Mouse (Mus musculus): Measurements from ENCODE around the gene Igfbp7. TPM values are rescaled to one million over a fixed set of nuclear protein-coding genes. Genes with fewer than 3 reads are reported as not detected.

The Igfbp7 gene
- polyA plus RNA-seq, 1 experiment, result 4,855 TPM

DNA sequence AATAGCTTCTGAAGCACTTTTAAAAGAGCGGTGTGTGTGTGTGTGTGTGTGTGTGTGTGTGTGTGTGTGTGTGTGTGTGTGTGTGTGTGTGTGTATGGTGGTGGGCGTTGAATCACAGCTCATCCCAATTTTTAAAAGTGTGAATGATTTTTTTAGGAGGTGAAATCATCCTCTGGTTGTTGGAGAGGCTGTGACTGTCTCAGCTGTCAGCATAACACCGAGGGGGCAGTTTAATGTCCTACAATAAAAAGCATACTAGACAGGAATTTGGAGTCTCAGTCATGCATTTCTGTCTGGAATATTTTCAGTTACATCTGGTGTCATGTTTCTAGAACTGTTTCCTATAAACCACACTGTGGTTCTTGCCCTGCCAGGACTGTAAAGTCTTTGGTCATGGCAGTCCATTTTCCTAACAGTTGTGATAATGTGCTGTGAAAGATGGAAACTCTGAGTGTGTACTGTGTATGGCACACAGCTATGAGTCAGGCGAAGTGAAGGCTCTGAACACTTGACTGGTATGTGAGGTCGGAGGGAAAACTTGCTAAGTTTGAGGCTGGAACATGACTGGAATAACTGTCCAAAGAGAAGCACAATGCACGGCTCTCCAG lies 106.4 kb downstream of the Igfbp7 start:
- DNase-seq, result no peak
- peaks cover 5% of the 10 kb centered on the region for H3K36me3 ChIP-seq (ENCODE audit: control insufficient read depth, insufficient read depth, low read length)
- no peak for TF ChIP-seq CTCF (conservative IDR thresholded peaks at IDR 0.05; ENCODE audit: insufficient read depth, insufficient read length, low read depth, low read length)
- TF ChIP-seq POLR2A (IDR thresholded peaks at IDR 0.05; ENCODE audit: low read depth, low read length), result no peak

GRCm38 (mm10) chr5:77299486-77299885 lies 108.4 kb downstream of the Igfbp7 start:
- H3K36me3 ChIP-seq (ENCODE audit: control insufficient read depth, insufficient read depth, low read length), result peaks cover 3% of the 10 kb centered on the region
- TF ChIP-seq POLR2A (IDR thresholded peaks at IDR 0.05; ENCODE audit: low read depth, low read length) (no peak), CTCF (conservative IDR thresholded peaks at IDR 0.05; ENCODE audit: insufficient read depth, insufficient read length, low read depth, low read length) (no peak)
- H3K27me3 ChIP-seq (replicated peaks; ENCODE audit: control insufficient read depth, insufficient read depth, low read length), result no peaks in the 10 kb centered on the region
- no peak overlapping the region for H3K27ac ChIP-seq (ENCODE audit: insufficient read depth, low read depth, low read length)
- no peak overlapping the region for H3K4me3 ChIP-seq (ENCODE audit: insufficient read depth, low read depth, low read length)
- WGBS, result 83% methylated on average over 2 of the region's 2 CpGs
- no peak for DNase-seq
- H3K4me1 ChIP-seq (ENCODE audit: control insufficient read depth, insufficient read depth, low read length), result no peaks in the 10 kb centered on the region

More for the DNA sequence above, 106.4 kb downstream of the Igfbp7 start:
- WGBS, result 87% methylated on average over 6 of the region's 6 CpGs
- H3K4me1 ChIP-seq (ENCODE audit: control insufficient read depth, insufficient read depth, low read length), result no peaks in the 10 kb centered on the region
- H3K27ac ChIP-seq (ENCODE audit: insufficient read depth, low read depth, low read length), result no peak overlapping the region
- no peak overlapping the region for H3K4me3 ChIP-seq (ENCODE audit: insufficient read depth, low read depth, low read length)
- H3K27me3 ChIP-seq (replicated peaks; ENCODE audit: control insufficient read depth, insufficient read depth, low read length), result no peaks in the 10 kb centered on the region

Other genes with a start within 250 kb of the Igfbp7 start
- gene Spink2, start 196.6 kb downstream of the Igfbp7 start, polyA plus RNA-seq (2012; rRNA removed), result 0.23 and 0.68 TPM in 2 replicates
- 7.3 and 8.3 TPM in 2 replicates for gene Rest, start 142.6 kb downstream of the Igfbp7 start, polyA plus RNA-seq (2012; rRNA removed)
- 15.1 and 17.7 TPM in 2 replicates for gene Noa1, start 98.0 kb downstream of the Igfbp7 start, polyA plus RNA-seq (2012; rRNA removed)
- gene Polr2b, start 97.9 kb downstream of the Igfbp7 start, polyA plus RNA-seq (2012; rRNA removed), result 15.7 and 32.2 TPM in 2 replicates